In the genomic region with DNA sequence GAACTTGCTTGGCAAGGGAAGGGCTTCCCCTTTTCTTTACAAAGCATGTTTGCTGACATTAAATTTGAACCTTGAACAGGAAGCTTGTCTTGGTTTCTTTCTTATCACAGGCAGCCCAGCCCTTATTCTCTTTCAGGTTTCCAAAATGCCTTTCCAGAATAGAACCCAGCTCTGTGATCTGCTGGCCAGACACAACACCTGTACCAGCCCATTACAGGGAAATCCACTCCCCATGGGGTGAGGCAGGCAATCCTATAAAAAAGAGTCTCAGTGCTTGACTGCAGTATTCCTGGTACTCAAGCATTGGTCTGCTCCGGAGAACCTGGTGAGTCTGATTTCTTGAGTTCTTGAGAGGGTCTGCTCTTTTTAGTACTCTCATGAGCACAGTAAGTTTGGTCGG, we compare ENCODE assay signal across 13 mouse cellular contexts. TPM values are rescaled to one million over a fixed set of nuclear protein-coding genes. Genes with fewer than 3 reads are reported as not detected.
"Had no signal": no experiment of that assay in that cellular context is flagged by ENCODE, and none has a peak within 500 bp of the region (broad histone marks: within the 10 kb centered on the region; RNA-seq: fewer than 3 reads in every experiment).

No protein-coding gene starts in this region.

RNA-seq across cellular contexts. Expression of gene Sprr2a2, which starts 34.7 kb away (rescaled TPM):
- total RNA-seq: layer of hippocampus, adult 18-20 months; layer of hippocampus, postnatal 14 days; left cerebral cortex, adult 8-10 months; left cerebral cortex, postnatal 14 days; left cerebral cortex, postnatal 4 days had no signal
- polyA plus RNA-seq: liver, embryonic 12.5 days; midbrain, embryonic 12.5 days; neural tube, embryonic 12.5 days; neural tube, embryonic 15.5 days had no signal

RNA-seq across cellular contexts. Expression of gene Sprr2a3, which starts 34.8 kb away (rescaled TPM):
- total RNA-seq: layer of hippocampus, adult 18-20 months; layer of hippocampus, postnatal 14 days; left cerebral cortex, adult 8-10 months; left cerebral cortex, postnatal 14 days; left cerebral cortex, postnatal 4 days had no signal
- polyA plus RNA-seq: limb, embryonic 12.5 days; liver, embryonic 12.5 days; liver, embryonic 15.5 days; midbrain, embryonic 12.5 days; midbrain, embryonic 16.5 days; neural tube, embryonic 12.5 days; neural tube, embryonic 15.5 days had no signal

RNA-seq across cellular contexts. Expression of gene Sprr2a1, which starts 34.9 kb away (rescaled TPM):
- total RNA-seq: layer of hippocampus, adult 18-20 months; layer of hippocampus, postnatal 14 days; left cerebral cortex, adult 8-10 months; left cerebral cortex, postnatal 14 days; left cerebral cortex, postnatal 4 days had no signal
- polyA plus RNA-seq: kidney, embryonic 16.5 days; limb, embryonic 12.5 days; liver, embryonic 15.5 days; midbrain, embryonic 12.5 days; midbrain, embryonic 16.5 days; neural tube, embryonic 12.5 days; neural tube, embryonic 15.5 days had no signal
